Mouse (Mus musculus): ENCODE measurements around the gene Sptan1. TPM values are rescaled to one million over a fixed set of nuclear protein-coding genes. Genes with fewer than 3 reads are reported as not detected.

The Sptan1 gene
- total RNA-seq, 2 experiments from 2014 or later, result 940 to 943 TPM

- DNase-seq (ENCODE audit: low spot score in 2 of 2), result peak in 1 of 2 experiments; percentile 57
- intact Hi-C loops (cut with DNase I), result no loop called here
Observed at GRCm38 (mm10) chr2:29977307-29977706, 11.9 kb downstream of the Sptan1 start.

- intact Hi-C loops (cut with DNase I), result loop anchor here (5.0 kb wide), 1 partner anchor 37 kb away; no protein-coding TSS in a partner anchor
- DNase-seq (ENCODE audit: low spot score in 2 of 2), result no peak
Observed at GRCm38 (mm10) chr2:29980661-29981060, 15.3 kb downstream of the Sptan1 start.

GRCm38 (mm10) chr2:29991962-29992361 is 26.6 kb downstream of the Sptan1 start:
- intact Hi-C loops (cut with DNase I), result no loop called here

GRCm38 (mm10) chr2:30009101-30009500 is 43.7 kb downstream of the Sptan1 start:
- intact Hi-C loops (cut with DNase I), result no loop called here
- DNase-seq (ENCODE audit: low spot score in 2 of 2), result no peak

More at GRCm38 (mm10) chr2:29991962-29992361, 26.6 kb downstream of the Sptan1 start:
- DNase-seq (ENCODE audit: low spot score in 2 of 2), result no peak

- peak in 1 of 2 experiments; percentile 39 for DNase-seq (ENCODE audit: low spot score in 2 of 2)
- intact Hi-C loops (cut with DNase I), result loop anchor here (2.0 kb wide), 1 partner anchor 14 kb away; no protein-coding TSS in a partner anchor
Observed at GRCm38 (mm10) chr2:30010840-30011281, 45.5 kb downstream of the Sptan1 start.

- intact Hi-C loops (cut with DNase I), result no loop called here
- DNase-seq (ENCODE audit: low spot score in 2 of 2), result peak in 1 of 2 experiments; percentile 50
Observed at GRCm38 (mm10) chr2:30014326-30014966, 49.1 kb downstream of the Sptan1 start.

- DNase-seq (ENCODE audit: low spot score in 2 of 2), result no peak
- intact Hi-C loops (cut with DNase I), result loop anchor here (2.0 kb wide), 1 partner anchor 15 kb away; no protein-coding TSS in a partner anchor
Observed at GRCm38 (mm10) chr2:30025454-30025853, 60.1 kb downstream of the Sptan1 start.

- intact Hi-C loops (cut with DNase I), result no loop called here
Observed at GRCm38 (mm10) chr2:30026997-30027396, 61.6 kb downstream of the Sptan1 start.

GRCm38 (mm10) chr2:30032244-30032846 is 67.0 kb downstream of the Sptan1 start:
- intact Hi-C loops (cut with DNase I), result no loop called here
- peak in 1 of 2 experiments; percentile 28 for DNase-seq (ENCODE audit: low spot score in 2 of 2)

More at GRCm38 (mm10) chr2:30026997-30027396, 61.6 kb downstream of the Sptan1 start:
- DNase-seq (ENCODE audit: low spot score in 2 of 2), result no peak

GRCm38 (mm10) chr2:30032957-30033356 is 67.6 kb downstream of the Sptan1 start:
- intact Hi-C loops (cut with DNase I), result no loop called here
- peak in 1 of 2 experiments; percentile 46 for DNase-seq (ENCODE audit: low spot score in 2 of 2)

- intact Hi-C loops (cut with DNase I), result loop anchor here (5.0 kb wide), 1 partner anchor 115 kb away; no protein-coding TSS in a partner anchor
- no peak for DNase-seq (ENCODE audit: low spot score in 2 of 2)
Observed at GRCm38 (mm10) chr2:30037762-30038161, 72.4 kb downstream of the Sptan1 start.

GRCm38 (mm10) chr2:30038370-30038769 is 73.0 kb downstream of the Sptan1 start:
- intact Hi-C loops (cut with DNase I), result loop anchor here (5.0 kb wide), 1 partner anchor 114 kb away; no protein-coding TSS in a partner anchor
- DNase-seq (ENCODE audit: low spot score in 2 of 2), result no peak

- DNase-seq (ENCODE audit: low spot score in 2 of 2), result no peak
- intact Hi-C loops (cut with DNase I), result loop anchor here (5.0 kb wide), 1 partner anchor 113 kb away; no protein-coding TSS in a partner anchor
Observed at GRCm38 (mm10) chr2:30039687-30040086, 74.3 kb downstream of the Sptan1 start.

GRCm38 (mm10) chr2:30042445-30042844 is 77.1 kb downstream of the Sptan1 start:
- intact Hi-C loops (cut with DNase I), result loop anchor here (2.0 kb wide), 2 partner anchors 54 to 118 kb away; no protein-coding TSS in a partner anchor
- DNase-seq (ENCODE audit: low spot score in 2 of 2), result peak; percentile 73 to 76

GRCm38 (mm10) chr2:30044550-30044949 is 79.2 kb downstream of the Sptan1 start:
- intact Hi-C loops (cut with DNase I), result no loop called here
- no peak for DNase-seq (ENCODE audit: low spot score in 2 of 2)

GRCm38 (mm10) chr2:30047127-30047526 is 81.8 kb downstream of the Sptan1 start:
- DNase-seq (ENCODE audit: low spot score in 2 of 2), result no peak

GRCm38 (mm10) chr2:30048101-30048501 is 82.7 kb downstream of the Sptan1 start:
- no peak for DNase-seq (ENCODE audit: low spot score in 2 of 2)
- intact Hi-C loops (cut with DNase I), result loop anchor here (2.0 kb wide), 1 partner anchor 19 kb away; no protein-coding TSS in a partner anchor

More at GRCm38 (mm10) chr2:30047127-30047526, 81.8 kb downstream of the Sptan1 start:
- intact Hi-C loops (cut with DNase I), result no loop called here

GRCm38 (mm10) chr2:30048699-30049388 is 83.5 kb downstream of the Sptan1 start, which contains the start of gene Wdr34:
Gene Wdr34 (minus strand): TSS chr2:30048881.
- DNase-seq (ENCODE audit: low spot score in 2 of 2), result peak; percentile 98 to 99
- intact Hi-C loops (cut with DNase I), result loop anchor here (2.0 kb wide), 1 partner anchor 18 kb away; no protein-coding TSS in a partner anchor

- DNase-seq (ENCODE audit: low spot score in 2 of 2), result no peak
- intact Hi-C loops (cut with DNase I), result loop anchor here (2.0 kb wide), 1 partner anchor 17 kb away; no protein-coding TSS in a partner anchor
Observed at GRCm38 (mm10) chr2:30049831-30050230, 84.5 kb downstream of the Sptan1 start.

Measured in left cerebral cortex, postnatal 25 days (tissue).